Mouse (Mus musculus) MEL (cell line): ENCODE results near the gene Uevld. TPM values are rescaled to one million over a fixed set of nuclear protein-coding genes. Genes with fewer than 3 reads are reported as not detected.

Source experiments
- DNase-seq: peaks from one replicate; pipeline ENCODE4 v3.0.0; 2011; ENCODE audit warnings: low read depth, low spot score
- H3K27ac ChIP-seq: 2 replicates; pipeline ENCODE4 v1.5.1; 2012; ENCODE audit warnings: low read depth, mild to moderate bottlenecking, control low read depth, low read length, moderate library complexity; ENCODE audit not compliant: control insufficient read depth
- H3K27me3 ChIP-seq, 2 experiments: fragments of 150-350 bp in 1 of 2; sonication (generic) in 1 of 2; 2 replicates each; pipeline ENCODE4 v1.6.1; 2012; ENCODE audit warnings: low read length in 2 of 2, mild to moderate bottlenecking in 2 of 2, improper control_type of control experiment in 1 of 2, moderate library complexity in 1 of 2; ENCODE audit not compliant: insufficient read depth in 2 of 2, control insufficient read depth in 1 of 2
- H3K36me3 ChIP-seq, 2 experiments: 2 replicates each; pipeline ENCODE4 v1.6.1; 2012 to 2014; ENCODE audit warnings: low read length in 2 of 2, improper control_type of control experiment in 1 of 2, inconsistent platforms in 1 of 2, mild to moderate bottlenecking in 1 of 2; ENCODE audit not compliant: insufficient read depth in 2 of 2, control insufficient read depth in 1 of 2
- H3K4me1 ChIP-seq, 2 experiments: fragments of 150-350 bp in 1 of 2; sonication (generic) in 1 of 2; 2 replicates each; pipeline ENCODE4 v1.6.1; 2012; ENCODE audit warnings: low read length in 2 of 2, improper control_type of control experiment in 1 of 2, mild to moderate bottlenecking in 1 of 2; ENCODE audit not compliant: insufficient read depth in 2 of 2, control insufficient read depth in 1 of 2
- H3K4me3 ChIP-seq, 2 experiments: fragments of 150-350 bp in 1 of 2; sonication (generic) in 1 of 2; 2 replicates each; pipeline ENCODE4 v1.5.1; 2012; ENCODE audit warnings: low read depth in 2 of 2, low read length in 2 of 2, mild to moderate bottlenecking in 2 of 2, moderate library complexity in 2 of 2, control low read depth in 1 of 2, improper control_type of control experiment in 1 of 2; ENCODE audit not compliant: control insufficient read depth in 1 of 2, insufficient read depth in 1 of 2
- H3K79me2 ChIP-seq: 2 replicates; pipeline ENCODE4 v1.6.1; 2012; ENCODE audit warnings: mild to moderate bottlenecking, low read length, moderate library complexity; ENCODE audit not compliant: control insufficient read depth, poor library complexity, insufficient read depth
- H3K9ac ChIP-seq: 2 replicates; pipeline ENCODE4 v1.6.1; 2012; ENCODE audit warnings: low read depth, mild to moderate bottlenecking, control low read depth, low read length, moderate library complexity; ENCODE audit not compliant: control insufficient read depth, poor library complexity, severe bottlenecking
- H3K9me3 ChIP-seq: fragments of 150-350 bp; sonication (generic); replicated peaks from 2 replicates; pipeline ENCODE4 v1.6.1; 2012; ENCODE audit warnings: mild to moderate bottlenecking, low read length, improper control_type of control experiment, moderate library complexity; ENCODE audit not compliant: insufficient read depth
- CHD1 ChIP-seq: IDR thresholded peaks from 2 replicates; pipeline ENCODE4 v1.6.1; 2012; ENCODE audit warnings: low read depth, mild to moderate bottlenecking, inconsistent platforms, low read length, improper control_type of control experiment
- CHD2 ChIP-seq: IDR thresholded peaks from 2 replicates; pipeline ENCODE4 v1.6.1; 2011; ENCODE audit warnings: low read length, improper control_type of control experiment
- ELF1 ChIP-seq: IDR thresholded peaks from 2 replicates; pipeline ENCODE4 v1.6.1; 2014; ENCODE audit warnings: low read depth, mild to moderate bottlenecking, inconsistent platforms, low read length, improper control_type of control experiment, moderate library complexity
- ETS1 ChIP-seq: IDR thresholded peaks from 2 replicates; pipeline ENCODE4 v1.6.1; 2012; ENCODE audit warnings: low read depth, mild to moderate bottlenecking, inconsistent platforms, low read length, improper control_type of control experiment, moderate library complexity
- GATA1 ChIP-seq: IDR thresholded peaks from 2 replicates; pipeline ENCODE4 v1.6.1; 2011; ENCODE audit warnings: low read depth, low read length, improper control_type of control experiment
- JUND ChIP-seq: IDR thresholded peaks from 2 replicates; pipeline ENCODE4 v1.6.1; 2011; ENCODE audit warnings: low read depth, mild to moderate bottlenecking, improper control_type of control experiment, low read length
- MAFK ChIP-seq: IDR thresholded peaks from 2 replicates; pipeline ENCODE4 v1.6.1; 2011; ENCODE audit warnings: low read depth, mild to moderate bottlenecking, low read length, improper control_type of control experiment, borderline replicate concordance
- MAX ChIP-seq: IDR thresholded peaks from 2 replicates; pipeline ENCODE4 v1.6.1; 2011; ENCODE audit warnings: low read length, improper control_type of control experiment
- MXI1 ChIP-seq: IDR thresholded peaks from 2 replicates; pipeline ENCODE4 v1.6.1; 2011; ENCODE audit warnings: mild to moderate bottlenecking, low read depth, low read length, improper control_type of control experiment
- MYB ChIP-seq: IDR thresholded peaks from 2 replicates; pipeline ENCODE4 v1.6.1; 2011; ENCODE audit warnings: mild to moderate bottlenecking, low read depth, low read length, improper control_type of control experiment
- NELFE ChIP-seq: IDR thresholded peaks from 2 replicates; pipeline ENCODE4 v1.6.1; 2011; ENCODE audit warnings: low read depth, low read length, improper control_type of control experiment
- NRF1 ChIP-seq: IDR thresholded peaks from 2 replicates; pipeline ENCODE4 v1.6.1; 2014; ENCODE audit warnings: low read depth, mild to moderate bottlenecking, inconsistent platforms, low read length, improper control_type of control experiment, moderate library complexity; ENCODE audit not compliant: poor library complexity, insufficient read depth, severe bottlenecking
- POLR2A ChIP-seq, 2 experiments: IDR thresholded peaks; 2 replicates each; pipeline ENCODE4 v1.6.1; 2011 to 2012; ENCODE audit warnings: low read length in 2 of 2, mild to moderate bottlenecking in 2 of 2, control low read depth in 1 of 2, improper control_type of control experiment in 1 of 2, low read depth in 1 of 2, moderate library complexity in 1 of 2; ENCODE audit not compliant: control insufficient read depth in 1 of 2, insufficient read depth in 1 of 2, poor library complexity in 1 of 2
- POLR2AphosphoS2 ChIP-seq: IDR thresholded peaks from 2 replicates; pipeline ENCODE4 v1.6.1; 2011; ENCODE audit warnings: low read length, improper control_type of control experiment
- RAD21 ChIP-seq: IDR thresholded peaks from 2 replicates; pipeline ENCODE4 v1.6.1; 2011; ENCODE audit warnings: mild to moderate bottlenecking, low read depth, low read length, improper control_type of control experiment
- SIN3A ChIP-seq: IDR thresholded peaks from 2 replicates; pipeline ENCODE4 v1.6.1; 2012; ENCODE audit warnings: low read length, improper control_type of control experiment, inconsistent platforms
- SMC3 ChIP-seq: IDR thresholded peaks from 2 replicates; pipeline ENCODE4 v1.6.1; 2011; ENCODE audit warnings: low read depth, low read length, improper control_type of control experiment
- TBP ChIP-seq: IDR thresholded peaks from 2 replicates; pipeline ENCODE4 v1.8.0; 2011; ENCODE audit warnings: low read depth, low read length, improper control_type of control experiment
- UBTF ChIP-seq: IDR thresholded peaks from 2 replicates; pipeline ENCODE4 v1.6.1; 2012; ENCODE audit warnings: low read depth, mild to moderate bottlenecking, inconsistent platforms, low read length, improper control_type of control experiment, moderate library complexity, borderline replicate concordance; ENCODE audit not compliant: insufficient read depth
- USF1 ChIP-seq: IDR thresholded peaks from 2 replicates; pipeline ENCODE4 v1.6.1; 2014; ENCODE audit warnings: low read depth, mild to moderate bottlenecking, inconsistent platforms, low read length, improper control_type of control experiment, moderate library complexity
- ZKSCAN1 ChIP-seq: IDR thresholded peaks from 2 replicates; pipeline ENCODE4 v1.6.1; 2012; ENCODE audit warnings: low read depth, mild to moderate bottlenecking, inconsistent platforms, low read length, improper control_type of control experiment, moderate library complexity
- ZNF384 ChIP-seq: IDR thresholded peaks from 2 replicates; pipeline ENCODE4 v1.6.1; 2012; ENCODE audit warnings: low read depth, mild to moderate bottlenecking, inconsistent platforms, low read length, improper control_type of control experiment
- polyA plus RNA-seq, 2 experiments: library from polyadenylated mRNA; stranded (reverse) in 1 of 2; unstranded in 1 of 2; fragments of >175 nt in 1 of 2; fragments of >200 nt in 1 of 2; gene quantifications; 2 replicates each; pipeline versions ENCODE4 v1.2.1 to v1.2.4; 2012; ENCODE audit warnings: low replicate concordance in 2 of 2, low read depth in 1 of 2; ENCODE audit not compliant: insufficient read length in 2 of 2, insufficient read depth in 1 of 2, missing spikeins in 1 of 2
- total RNA-seq: library from RNA; depleted of rRNA; stranded (reverse); fragments of 300-350 nt; gene quantifications from 2 replicates; pipeline ENCODE4 v1.2.3, GENCODE M21; 2012

The Uevld gene
- total and polyA plus RNA-seq, 3 experiments: 1.9 to 5.4 TPM; not detected in 1

DNA sequence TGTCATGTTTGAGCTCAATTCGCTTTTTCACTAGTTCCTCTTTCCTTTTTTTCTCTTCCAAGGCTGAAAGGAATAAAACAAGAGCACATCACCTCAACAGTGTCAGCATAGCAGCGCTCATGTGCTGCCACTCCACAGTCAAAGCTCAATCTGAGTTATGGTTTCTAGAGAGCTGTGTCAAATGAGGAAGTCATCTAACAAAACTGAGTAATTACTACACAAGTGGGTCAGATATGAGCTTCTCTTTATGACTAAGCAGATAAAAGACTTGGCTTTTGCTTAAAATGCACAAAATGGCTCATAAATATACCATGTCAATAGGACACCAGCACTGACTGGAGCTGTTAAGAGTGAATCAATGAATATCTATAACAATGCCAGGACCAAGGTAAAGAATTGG is 40.6 kb upstream of the Uevld start (continued):
- peak; percentile 64; the same call in 1 of the 2 replicates for TF ChIP-seq TBP
- TF ChIP-seq UBTF: no peak
- no peak for TF ChIP-seq CHD2
- no peak for TF ChIP-seq RAD21
- no peak for TF ChIP-seq MAFK
- TF ChIP-seq MYB: no peak
- TF ChIP-seq SIN3A: no peak; the same call in 1 of the 2 replicates
- TF ChIP-seq JUND: no peak
- TF ChIP-seq ZKSCAN1: no peak
- TF ChIP-seq ZNF384: no peak
- TF ChIP-seq CHD1: no peak
- TF ChIP-seq ETS1: peak; percentile 72
- peak; percentile 79 for TF ChIP-seq GATA1
- TF ChIP-seq NELFE: no peak
- TF ChIP-seq POLR2A (IDR thresholded peaks at IDR 0.05; ENCODE audit: control insufficient read depth in 1 of 2, insufficient read depth in 1 of 2, low read depth in 1 of 2, low read length in 2 of 2, poor library complexity in 1 of 2): no peak

- Histone ChIP-seq H3K4me1 (peaks cover 12 to 28% of the 10 kb centered on the region in 2 experiments), H3K36me3 (peaks cover 20 to 39% of the 10 kb centered on the region in 2 experiments), H3K27me3 (no peaks in the 10 kb centered on the region), H3K27ac (no peak overlapping the region), H3K4me3 (no peak overlapping the region), H3K9ac (no peak overlapping the region), H3K79me2 (peaks cover 9% of the 10 kb centered on the region), H3K9me3 (no peaks in the 10 kb centered on the region)
- no peak for TF ChIP-seq SMC3
- TF ChIP-seq ELF1: no peak
- no peak for TF ChIP-seq NRF1
- TF ChIP-seq USF1: no peak
- TF ChIP-seq ZNF384: no peak
- TF ChIP-seq TBP: no peak
- no peak for TF ChIP-seq MYB
- TF ChIP-seq POLR2AphosphoS2: no peak
- no peak for TF ChIP-seq MXI1
- no peak for TF ChIP-seq MAX
- no peak for DNase-seq
These were observed 39.5 kb upstream of the Uevld start for GRCm38 (mm10) chr7:46997644-46998395.
